Mouse (Mus musculus): ENCODE data around the gene Sec24a. TPM values are rescaled to one million over a fixed set of nuclear protein-coding genes. Genes with fewer than 3 reads are reported as not detected.

Gene Sec24a
- polyA plus RNA-seq, 1 experiment = 22.1 TPM

DNA sequence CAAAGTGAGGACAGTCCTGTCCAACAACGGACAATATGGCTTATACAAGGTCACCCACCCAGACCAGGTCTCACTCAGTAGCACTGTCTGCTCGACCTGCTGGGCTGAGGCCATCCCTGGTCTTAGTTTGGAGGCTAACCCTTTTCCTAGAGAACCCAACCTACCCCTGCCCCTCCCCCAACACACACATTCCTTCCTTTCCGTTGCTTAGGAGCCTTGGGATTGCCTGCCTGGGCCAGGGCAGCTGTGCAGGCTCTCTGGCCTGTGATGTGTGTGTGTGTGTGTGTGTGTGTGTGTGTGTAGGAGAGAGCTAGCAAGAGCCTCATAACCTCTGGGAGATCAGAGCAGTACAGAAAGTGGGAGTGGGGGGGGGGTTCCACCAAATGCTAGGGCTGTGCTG, 114.9 kb downstream of the Sec24a start:
- peak overlapping the region; percentile 47 for H3K27ac ChIP-seq (ENCODE audit: control insufficient read depth, insufficient read depth, low read depth, low read length)
- no peaks in the 10 kb centered on the region for H3K36me3 ChIP-seq (ENCODE audit: control insufficient read depth, insufficient read depth, low read length)
- peaks cover 32% of the 10 kb centered on the region for H3K4me1 ChIP-seq (ENCODE audit: control insufficient read depth, insufficient read depth, low read length)
- TF ChIP-seq CTCF (IDR thresholded peaks at IDR 0.05; ENCODE audit: control insufficient read depth, insufficient read depth, insufficient replicate concordance, low read depth, low read length) (no peak), POLR2A (IDR thresholded peaks at IDR 0.05; ENCODE audit: control insufficient read depth, low read depth, low read length) (peak; percentile 52; the same call in 1 of the 2 replicates)
- H3K27me3 ChIP-seq (ENCODE audit: control insufficient read depth, insufficient read depth, low read length) = no peaks in the 10 kb centered on the region
- H3K4me3 ChIP-seq (ENCODE audit: control insufficient read depth, low read depth, low read length) = peak overlapping the region; percentile 39

DNA sequence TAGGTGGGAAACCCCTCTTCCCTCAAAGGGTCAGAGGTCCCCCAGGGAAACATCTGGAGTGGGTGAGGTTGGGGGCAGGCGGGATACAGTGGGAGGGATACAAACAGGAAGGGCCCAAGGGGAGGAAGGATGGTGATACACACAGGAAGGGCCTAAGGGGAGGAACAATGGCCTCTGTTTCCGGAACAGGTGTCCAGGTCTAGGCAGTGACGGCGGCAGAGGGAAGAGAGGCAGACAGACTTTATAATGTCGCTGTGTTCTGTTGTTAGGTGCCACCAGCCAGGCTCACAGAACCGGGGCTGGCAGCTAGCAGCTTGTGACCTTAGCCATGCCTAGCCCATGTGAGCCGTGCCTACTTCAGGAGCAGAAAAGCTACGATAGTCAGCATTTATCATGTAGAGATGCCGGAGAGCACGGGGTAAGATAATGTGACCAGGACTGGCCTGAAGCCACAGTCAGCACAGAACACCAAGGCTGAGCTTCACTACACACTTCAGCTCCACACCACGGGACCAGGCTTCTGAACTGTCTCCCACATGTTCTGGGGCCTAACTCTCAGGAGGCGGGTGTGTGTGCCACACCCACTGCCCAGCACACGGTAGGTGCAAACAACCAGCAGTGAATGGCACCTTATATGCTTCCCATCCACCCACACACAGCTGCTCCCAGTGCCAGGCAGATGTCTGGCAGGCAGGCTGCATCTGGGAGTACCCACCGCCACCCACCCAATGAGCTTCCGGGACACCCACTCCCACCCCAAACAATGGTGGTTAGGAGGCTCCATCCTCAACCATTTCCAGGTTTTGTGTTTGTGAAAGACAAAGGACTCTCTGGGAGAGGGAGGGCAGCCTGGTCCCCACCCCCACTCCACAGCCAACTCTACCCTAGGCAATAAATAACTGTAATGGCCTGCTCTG, 116.4 kb downstream of the Sec24a start:
- no peak overlapping the region for H3K4me3 ChIP-seq (ENCODE audit: control insufficient read depth, low read depth, low read length)
- no peaks in the 10 kb centered on the region for H3K27me3 ChIP-seq (ENCODE audit: control insufficient read depth, insufficient read depth, low read length)

DNA sequence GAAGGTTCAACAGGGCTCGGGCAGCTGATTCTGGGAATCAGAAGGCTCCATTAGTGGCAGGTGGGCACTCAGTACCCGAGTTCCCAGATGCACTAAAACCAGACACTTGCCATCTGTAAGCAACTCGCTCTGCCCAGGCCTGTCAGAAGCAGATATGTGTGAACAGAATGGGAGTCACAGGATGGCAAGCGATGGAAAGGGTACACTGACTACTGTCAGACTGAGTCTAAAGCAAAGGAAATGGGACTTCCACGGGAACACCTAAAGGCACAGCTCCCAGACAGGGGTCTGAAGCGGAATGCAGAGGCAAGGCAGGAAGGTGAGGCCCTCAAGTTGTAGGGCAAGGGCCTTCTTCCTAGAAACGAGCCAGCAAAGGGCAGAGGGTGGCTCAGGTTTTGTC, 117.2 kb downstream of the Sec24a start:
- Histone ChIP-seq H3K4me3 (ENCODE audit: control insufficient read depth, low read depth, low read length) (no peak overlapping the region), H3K4me1 (ENCODE audit: control insufficient read depth, insufficient read depth, low read length) (peaks cover 32% of the 10 kb centered on the region)

More for the DNA sequence above, 116.4 kb downstream of the Sec24a start:
- H3K27ac ChIP-seq (ENCODE audit: control insufficient read depth, insufficient read depth, low read depth, low read length) = 0 out of 2 replicates have a peak overlapping the region, but pooled peaks have one; percentile 22
- no peak for TF ChIP-seq POLR2A (IDR thresholded peaks at IDR 0.05; ENCODE audit: control insufficient read depth, low read depth, low read length)
- no peak for TF ChIP-seq CTCF (IDR thresholded peaks at IDR 0.05; ENCODE audit: control insufficient read depth, insufficient read depth, insufficient replicate concordance, low read depth, low read length)
- peaks cover 32% of the 10 kb centered on the region for H3K4me1 ChIP-seq (ENCODE audit: control insufficient read depth, insufficient read depth, low read length)
- H3K36me3 ChIP-seq (ENCODE audit: control insufficient read depth, insufficient read depth, low read length) = no peaks in the 10 kb centered on the region

GRCm38 (mm10) chr11:51645293-51645692, 118.1 kb downstream of the Sec24a start:
- Histone ChIP-seq H3K36me3 (ENCODE audit: control insufficient read depth, insufficient read depth, low read length) (no peaks in the 10 kb centered on the region), H3K27ac (ENCODE audit: control insufficient read depth, insufficient read depth, low read depth, low read length) (no peak overlapping the region), H3K4me1 (ENCODE audit: control insufficient read depth, insufficient read depth, low read length) (peaks cover 23% of the 10 kb centered on the region), H3K4me3 (ENCODE audit: control insufficient read depth, low read depth, low read length) (no peak overlapping the region), H3K27me3 (ENCODE audit: control insufficient read depth, insufficient read depth, low read length) (no peaks in the 10 kb centered on the region)
- no peak for TF ChIP-seq CTCF (IDR thresholded peaks at IDR 0.05; ENCODE audit: control insufficient read depth, insufficient read depth, insufficient replicate concordance, low read depth, low read length)
- no peak for TF ChIP-seq POLR2A (IDR thresholded peaks at IDR 0.05; ENCODE audit: control insufficient read depth, low read depth, low read length)

More for the DNA sequence above, 117.2 kb downstream of the Sec24a start:
- TF ChIP-seq POLR2A (IDR thresholded peaks at IDR 0.05; ENCODE audit: control insufficient read depth, low read depth, low read length) = no peak
- no peak for TF ChIP-seq CTCF (IDR thresholded peaks at IDR 0.05; ENCODE audit: control insufficient read depth, insufficient read depth, insufficient replicate concordance, low read depth, low read length)
- Histone ChIP-seq H3K27me3 (ENCODE audit: control insufficient read depth, insufficient read depth, low read length) (no peaks in the 10 kb centered on the region), H3K36me3 (ENCODE audit: control insufficient read depth, insufficient read depth, low read length) (no peaks in the 10 kb centered on the region), H3K27ac (ENCODE audit: control insufficient read depth, insufficient read depth, low read depth, low read length) (no peak overlapping the region)

DNA sequence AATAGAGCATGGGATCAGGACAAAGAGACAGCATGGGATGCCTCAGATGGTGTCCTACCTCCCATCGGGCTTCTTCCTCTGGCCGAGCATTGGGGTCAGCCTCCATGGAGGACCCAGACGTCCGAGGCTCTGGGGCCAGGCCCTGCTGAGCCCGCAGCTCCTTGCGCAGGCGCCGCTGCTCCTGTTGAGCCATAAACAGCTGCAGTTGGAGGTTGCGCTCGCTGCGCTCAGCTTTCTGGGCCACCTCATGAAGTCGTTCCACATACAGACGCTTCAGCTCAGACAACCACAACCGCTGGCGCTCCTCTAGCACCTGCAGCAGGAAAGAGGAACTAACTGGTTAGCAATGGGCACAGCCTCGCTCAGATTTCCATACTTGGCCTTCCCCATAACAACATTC, 119.2 kb downstream of the Sec24a start:
- H3K4me1 ChIP-seq (ENCODE audit: control insufficient read depth, insufficient read depth, low read length) = peaks cover 15% of the 10 kb centered on the region
- H3K27me3 ChIP-seq (ENCODE audit: control insufficient read depth, insufficient read depth, low read length) = no peaks in the 10 kb centered on the region
- H3K4me3 ChIP-seq (ENCODE audit: control insufficient read depth, low read depth, low read length) = no peak overlapping the region
- TF ChIP-seq CTCF (IDR thresholded peaks at IDR 0.05; ENCODE audit: control insufficient read depth, insufficient read depth, insufficient replicate concordance, low read depth, low read length) (no peak), POLR2A (IDR thresholded peaks at IDR 0.05; ENCODE audit: control insufficient read depth, low read depth, low read length) (no peak)
- H3K36me3 ChIP-seq (ENCODE audit: control insufficient read depth, insufficient read depth, low read length) = no peaks in the 10 kb centered on the region
- H3K27ac ChIP-seq (ENCODE audit: control insufficient read depth, insufficient read depth, low read depth, low read length) = no peak overlapping the region

DNA sequence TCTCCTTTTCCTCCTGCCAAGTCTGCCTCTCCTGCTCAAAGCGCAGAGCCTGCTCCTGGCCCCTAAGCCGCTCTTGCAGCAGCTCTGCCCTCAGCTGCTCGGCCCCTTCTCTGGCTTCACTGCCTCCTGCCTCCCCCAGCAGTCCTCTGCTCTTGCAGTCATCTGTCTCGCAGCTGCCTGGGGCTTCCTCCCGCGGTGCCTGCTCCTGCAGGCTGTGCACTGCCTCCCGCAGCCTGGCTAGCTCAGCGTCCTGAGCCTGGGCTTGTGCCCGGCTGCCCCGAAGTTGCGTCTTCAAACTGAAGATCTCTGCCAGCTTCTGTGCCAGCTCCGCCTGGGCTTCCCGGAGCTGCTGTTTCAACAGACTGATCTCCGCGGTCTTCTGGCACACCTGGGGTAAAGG, 119.7 kb downstream of the Sec24a start:
- no peak overlapping the region for H3K4me3 ChIP-seq (ENCODE audit: control insufficient read depth, low read depth, low read length)
- peak overlapping the region; percentile 46 for H3K27ac ChIP-seq (ENCODE audit: control insufficient read depth, insufficient read depth, low read depth, low read length)

GRCm38 (mm10) chr11:51643202-51643601, 120.2 kb downstream of the Sec24a start:
- Histone ChIP-seq H3K4me3 (ENCODE audit: control insufficient read depth, low read depth, low read length) (no peak overlapping the region), H3K36me3 (ENCODE audit: control insufficient read depth, insufficient read depth, low read length) (no peaks in the 10 kb centered on the region)
- no peak for TF ChIP-seq POLR2A (IDR thresholded peaks at IDR 0.05; ENCODE audit: control insufficient read depth, low read depth, low read length)
- no peak for TF ChIP-seq CTCF (IDR thresholded peaks at IDR 0.05; ENCODE audit: control insufficient read depth, insufficient read depth, insufficient replicate concordance, low read depth, low read length)

More for the DNA sequence above, 119.7 kb downstream of the Sec24a start:
- Histone ChIP-seq H3K36me3 (ENCODE audit: control insufficient read depth, insufficient read depth, low read length) (no peaks in the 10 kb centered on the region), H3K27me3 (ENCODE audit: control insufficient read depth, insufficient read depth, low read length) (no peaks in the 10 kb centered on the region), H3K4me1 (ENCODE audit: control insufficient read depth, insufficient read depth, low read length) (peaks cover 11% of the 10 kb centered on the region)
- TF ChIP-seq CTCF (IDR thresholded peaks at IDR 0.05; ENCODE audit: control insufficient read depth, insufficient read depth, insufficient replicate concordance, low read depth, low read length) (no peak), POLR2A (IDR thresholded peaks at IDR 0.05; ENCODE audit: control insufficient read depth, low read depth, low read length) (no peak)

More at GRCm38 (mm10) chr11:51643202-51643601, 120.2 kb downstream of the Sec24a start:
- Histone ChIP-seq H3K27me3 (ENCODE audit: control insufficient read depth, insufficient read depth, low read length) (no peaks in the 10 kb centered on the region), H3K27ac (ENCODE audit: control insufficient read depth, insufficient read depth, low read depth, low read length) (no peak overlapping the region), H3K4me1 (ENCODE audit: control insufficient read depth, insufficient read depth, low read length) (peaks cover 5% of the 10 kb centered on the region)

Other genes with a start within 250 kb of the Sec24a start
- 7.3 TPM in 2 replicates for gene Phykpl, start 178.9 kb downstream of the Sec24a start, polyA plus RNA-seq (2012; rRNA removed)
- 85.0 and 97.4 TPM in 2 replicates for gene Hnrnpab, start 156.8 kb downstream of the Sec24a start, polyA plus RNA-seq (2012; rRNA removed)
- 32.0 and 33.5 TPM in 2 replicates for gene Nhp2, start 143.9 kb downstream of the Sec24a start, polyA plus RNA-seq (2012; rRNA removed)
- gene Rmnd5b, start 127.7 kb downstream of the Sec24a start, polyA plus RNA-seq (2012; rRNA removed) = 66.5 and 73.1 TPM in 2 replicates
- 16.3 and 19.0 TPM in 2 replicates for gene N4bp3, start 112.8 kb downstream of the Sec24a start, polyA plus RNA-seq (2012; rRNA removed)
- 5.1 and 5.3 TPM in 2 replicates for gene D930048N14Rik, start 112.7 kb downstream of the Sec24a start, polyA plus RNA-seq (2012; rRNA removed)
- 42.2 and 43.3 TPM in 2 replicates for gene 0610009B22Rik, start 74.8 kb downstream of the Sec24a start, polyA plus RNA-seq (2012; rRNA removed)
- gene Sar1b, start 53 bp upstream of the Sec24a start, polyA plus RNA-seq (2012; rRNA removed) = 11.8 and 14.9 TPM in 2 replicates
- gene Jade2, start 94.0 kb upstream of the Sec24a start, polyA plus RNA-seq (2012; rRNA removed) = 2.9 and 3.4 TPM in 2 replicates
- 7.0 and 8.0 TPM in 2 replicates for gene Cdkn2aipnl, start 204.0 kb upstream of the Sec24a start, polyA plus RNA-seq (2012; rRNA removed)
- gene Ube2b, start 237.1 kb upstream of the Sec24a start, polyA plus RNA-seq (2012; rRNA removed) = 148 and 179 TPM in 2 replicates
- 250 and 259 TPM in 2 replicates for gene Cdkl3, start 240.6 kb upstream of the Sec24a start, polyA plus RNA-seq (2012; rRNA removed)

Measured in testis, adult 2 months (tissue).